Mouse (Mus musculus) neural tube, embryonic 12.5 days (tissue): Measurements from ENCODE around the gene Gon7. TPM values are rescaled to one million over a fixed set of nuclear protein-coding genes. Genes with fewer than 3 reads are reported as not detected.

Experiments used
- ATAC-seq: fragments of 200-750 bp; cut with Nextera tagmentation; 2 replicates; pipeline ENCODE4 v1.8.0; 2017; ENCODE audit warnings: low read depth, mild to moderate bottlenecking, moderate TSS enrichment, moderate library complexity; ENCODE audit not compliant: low FRiP score
- H3K27ac ChIP-seq: fragments of 300-500 bp; sonication (generic); 2 replicates; pipeline ENCODE4 v1.5.1; 2016
- H3K27me3 ChIP-seq: fragments of 300-500 bp; sonication (generic); replicated peaks from 2 replicates; pipeline ENCODE4 v1.6.1; 2016; ENCODE audit warnings: mild to moderate bottlenecking
- H3K36me3 ChIP-seq: fragments of 300-500 bp; sonication (generic); 2 replicates; pipeline ENCODE4 v1.6.1; 2016; ENCODE audit warnings: mild to moderate bottlenecking
- H3K4me1 ChIP-seq: fragments of 300-500 bp; sonication (generic); 2 replicates; pipeline ENCODE4 v1.6.1; 2016
- H3K4me2 ChIP-seq: fragments of 300-500 bp; sonication (generic); replicated peaks from 2 replicates; pipeline ENCODE4 v1.6.1; 2016; ENCODE audit warnings: mild to moderate bottlenecking
- H3K4me3 ChIP-seq: fragments of 300-500 bp; sonication (generic); 2 replicates; pipeline ENCODE4 v1.5.1; 2016
- H3K9ac ChIP-seq: fragments of 300-500 bp; sonication (generic); 2 replicates; pipeline ENCODE4 v1.6.1; 2016; ENCODE audit warnings: mild to moderate bottlenecking
- H3K9me3 ChIP-seq: fragments of 300-500 bp; sonication (generic); 2 replicates; pipeline ENCODE4 v1.6.1; 2016; ENCODE audit warnings: mild to moderate bottlenecking
- WGBS: fragments of 180-500 bp; shearing (Covaris S2); methylation state at CpG from one replicate; pipeline ENCODE4 v1.1.7; 2016; 5-methylcytosine and 5-hydroxymethylcytosine counted together
- polyA plus RNA-seq: library from polyadenylated mRNA; unstranded; fragments of >200 nt; fragmentation: Nextera tagmentation; extraction: Ambion mirVana; gene quantifications from 2 replicates; pipeline ENCODE4 v1.2.1, GENCODE M21; 2016

Gon7 gene
- polyA plus RNA-seq, 1 experiment from 2014 or later: 43.7 TPM

GRCm38 (mm10) chr12:102739096-102739495 lies 18.5 kb downstream of the Gon7 start:
- Histone ChIP-seq H3K36me3 (no peaks in the 10 kb centered on the region), H3K27me3 (no peaks in the 10 kb centered on the region), H3K27ac (no peak overlapping the region), H3K4me1 (peaks cover 12% of the 10 kb centered on the region), H3K9ac (no peak overlapping the region), H3K4me3 (no peak overlapping the region), H3K4me2 (no peak overlapping the region), H3K9me3 (no peaks in the 10 kb centered on the region)
- no peak for ATAC-seq
- 84% methylated on average over 5 of the region's 5 CpGs for WGBS

DNA sequence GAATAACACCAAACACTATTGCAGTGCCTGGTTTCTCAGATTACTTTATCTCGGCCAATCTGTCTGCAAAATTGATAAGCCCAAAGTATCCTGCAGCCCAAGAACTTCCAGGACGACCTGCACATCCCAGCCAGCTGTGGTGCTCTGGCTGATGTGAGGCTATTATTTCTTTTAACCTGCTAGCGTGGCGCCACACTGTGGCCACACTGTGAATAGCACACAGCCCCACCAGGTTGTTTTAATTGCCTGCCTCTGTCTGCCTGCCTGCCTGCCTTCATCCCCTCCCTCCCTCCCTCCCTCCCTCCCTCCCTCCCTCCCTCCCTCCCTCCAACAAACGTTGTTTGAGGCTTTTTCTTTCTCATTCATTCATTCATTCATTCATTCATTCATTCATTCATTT lies 24.2 kb downstream of the Gon7 start:
- H3K27ac ChIP-seq: no peak overlapping the region
- no peak overlapping the region for H3K4me2 ChIP-seq
- no peak overlapping the region for H3K4me3 ChIP-seq
- no peak for ATAC-seq
- no peaks in the 10 kb centered on the region for H3K27me3 ChIP-seq
- peaks cover 18% of the 10 kb centered on the region for H3K4me1 ChIP-seq
- 21% methylated on average over 4 of the region's 5 CpGs for WGBS
- H3K9me3 ChIP-seq: no peaks in the 10 kb centered on the region
- no peaks in the 10 kb centered on the region for H3K36me3 ChIP-seq
- H3K9ac ChIP-seq: no peak overlapping the region

DNA sequence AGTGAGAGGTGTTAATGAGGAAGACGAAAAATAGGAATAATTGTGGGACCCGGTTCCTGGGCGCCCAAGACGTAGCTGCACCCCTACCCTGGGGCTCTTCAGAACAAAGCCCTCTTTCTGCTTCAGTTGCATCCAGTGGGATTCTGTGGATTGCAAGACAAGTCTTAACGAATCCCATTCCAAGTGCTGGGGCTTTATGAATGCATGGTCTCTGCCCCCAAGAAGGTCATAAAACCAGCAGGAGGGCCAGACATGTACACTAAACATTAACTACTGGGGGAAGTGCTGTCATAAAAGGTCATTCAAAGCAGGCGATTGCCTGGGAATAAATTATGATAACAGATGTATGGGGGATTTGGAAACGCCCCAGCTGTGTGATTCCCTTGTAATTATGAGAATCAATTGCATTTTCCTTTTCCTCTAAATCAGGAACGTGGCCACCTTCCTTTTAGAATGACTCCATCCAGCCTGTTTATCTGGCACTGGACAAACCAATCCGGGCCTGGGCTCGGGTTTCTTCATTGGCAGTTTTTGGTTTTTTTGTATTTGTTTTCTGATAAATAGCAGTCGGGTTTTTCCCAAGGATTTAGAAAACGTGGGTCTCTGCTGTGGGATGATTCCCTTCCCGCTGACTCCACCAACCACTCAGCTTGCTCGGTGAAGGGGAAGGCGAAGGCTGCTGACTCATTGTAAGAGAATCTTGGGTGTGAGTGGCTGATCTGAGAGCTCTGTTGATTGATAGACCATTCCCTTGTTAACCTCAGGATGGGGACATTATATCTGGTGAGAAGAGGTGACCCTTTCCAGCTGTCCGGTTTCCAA lies 26.6 kb downstream of the Gon7 start:
- Histone ChIP-seq H3K4me3 (0 out of 2 replicates have a peak overlapping the region, but pooled peaks have one; percentile 7), H3K36me3 (no peaks in the 10 kb centered on the region)
- WGBS: 11% methylated on average over 16 of the region's 16 CpGs

DNA sequence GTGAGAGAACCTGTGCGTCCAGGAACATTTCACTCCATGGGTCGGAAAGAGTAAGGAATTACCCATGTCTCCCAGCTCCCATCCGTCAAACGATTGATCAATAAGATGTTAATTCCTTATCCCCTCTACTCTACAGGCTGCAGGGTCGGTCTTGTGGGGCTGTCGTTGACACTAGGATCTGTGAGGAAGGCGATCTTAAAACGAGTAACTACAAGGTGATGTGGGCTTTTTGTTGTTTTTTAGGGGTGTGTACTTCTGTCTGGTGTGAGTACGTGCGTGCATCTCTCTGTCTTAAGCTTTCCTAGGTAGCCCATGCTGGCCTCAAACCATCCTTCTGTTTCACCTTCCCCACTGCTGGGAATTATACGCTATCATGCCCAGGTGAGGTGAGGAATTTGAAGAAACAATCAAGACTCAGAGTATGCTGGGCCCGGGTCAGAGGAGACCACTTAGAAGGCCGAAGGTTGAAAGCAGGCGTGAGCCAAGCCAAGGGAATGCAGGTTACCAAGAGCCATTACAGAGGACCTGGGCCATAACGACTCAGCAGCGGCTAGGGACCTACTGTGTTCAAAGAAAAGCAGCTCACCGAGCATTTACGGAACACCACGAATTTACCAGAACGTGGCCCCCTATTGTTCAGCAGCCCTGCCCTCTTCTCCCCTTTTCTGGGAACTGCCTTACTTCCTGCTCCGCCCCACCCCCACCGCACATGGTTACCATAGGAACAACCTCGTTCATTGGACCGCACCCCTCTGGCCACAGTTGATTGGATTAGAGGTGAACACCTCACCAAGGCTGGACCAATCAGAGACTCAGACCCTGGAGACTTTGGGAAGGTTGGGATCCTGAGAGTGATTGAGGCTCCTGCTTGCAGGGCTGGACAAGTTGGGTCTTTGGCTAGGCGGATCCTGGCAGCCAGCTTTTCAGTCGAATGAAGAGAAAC lies 27.5 kb downstream of the Gon7 start:
- H3K27me3 ChIP-seq: no peaks in the 10 kb centered on the region
- peak overlapping the region; percentile 61 for H3K4me2 ChIP-seq
- H3K9ac ChIP-seq: peak overlapping the region; percentile 21; the same call in 1 of the 2 replicates
- no peaks in the 10 kb centered on the region for H3K9me3 ChIP-seq
- no peaks in the 10 kb centered on the region for H3K36me3 ChIP-seq
- WGBS: 20% methylated on average over 26 of the region's 26 CpGs
- peak; percentile 98 for ATAC-seq
- H3K27ac ChIP-seq: peak overlapping the region; percentile 82
- peaks cover 18% of the 10 kb centered on the region for H3K4me1 ChIP-seq
- peak overlapping the region; percentile 22; the same call in 1 of the 2 replicates for H3K4me3 ChIP-seq

More for the DNA sequence above, 26.6 kb downstream of the Gon7 start:
- H3K27ac ChIP-seq: peak overlapping the region; percentile 82
- H3K4me2 ChIP-seq: peak overlapping the region; percentile 61
- peaks cover 18% of the 10 kb centered on the region for H3K4me1 ChIP-seq
- peak; percentile 67 for ATAC-seq
- no peaks in the 10 kb centered on the region for H3K27me3 ChIP-seq
- peak overlapping the region; percentile 21; the same call in 1 of the 2 replicates for H3K9ac ChIP-seq
- no peaks in the 10 kb centered on the region for H3K9me3 ChIP-seq

DNA sequence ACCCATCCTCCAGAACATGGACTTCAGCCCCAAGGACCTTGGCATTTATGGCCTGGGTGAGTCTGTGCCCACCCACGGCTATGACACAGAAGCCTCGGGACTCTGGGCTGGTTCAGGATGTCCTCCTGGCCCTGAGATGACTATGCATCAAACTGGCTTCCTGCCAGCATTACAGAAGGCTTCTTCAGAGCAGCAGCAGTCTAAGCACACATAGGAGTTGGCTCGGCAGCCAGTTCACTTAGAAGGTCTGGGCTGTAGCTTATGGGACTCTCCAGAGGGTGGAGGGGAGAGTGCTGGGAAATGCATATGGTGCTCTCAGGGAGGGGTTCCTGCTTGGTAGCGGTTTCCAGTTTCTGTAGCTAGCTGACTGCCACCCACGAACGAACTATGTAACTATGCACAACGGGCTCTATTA lies 31.8 kb downstream of the Gon7 start:
- Histone ChIP-seq H3K36me3 (no peaks in the 10 kb centered on the region), H3K9ac (no peak overlapping the region), H3K27ac (no peak overlapping the region), H3K9me3 (no peaks in the 10 kb centered on the region), H3K4me3 (no peak overlapping the region), H3K27me3 (no peaks in the 10 kb centered on the region), H3K4me2 (no peak overlapping the region), H3K4me1 (peaks cover 7% of the 10 kb centered on the region)
- 83% methylated on average over 7 of the region's 7 CpGs for WGBS
- no peak for ATAC-seq

GRCm38 (mm10) chr12:102725146-102725545 lies 32.5 kb downstream of the Gon7 start:
- WGBS: 97% methylated on average over 6 of the region's 6 CpGs
- Histone ChIP-seq H3K4me1 (peaks cover 3% of the 10 kb centered on the region), H3K36me3 (no peaks in the 10 kb centered on the region), H3K4me2 (no peak overlapping the region), H3K9me3 (no peaks in the 10 kb centered on the region), H3K27me3 (no peaks in the 10 kb centered on the region), H3K4me3 (no peak overlapping the region), H3K9ac (no peak overlapping the region), H3K27ac (no peak overlapping the region)
- no peak for ATAC-seq

GRCm38 (mm10) chr12:102723861-102724260 lies 33.7 kb downstream of the Gon7 start:
- Histone ChIP-seq H3K27me3 (no peaks in the 10 kb centered on the region), H3K4me2 (no peak overlapping the region), H3K36me3 (no peaks in the 10 kb centered on the region), H3K4me3 (no peak overlapping the region), H3K9me3 (no peaks in the 10 kb centered on the region), H3K27ac (no peak overlapping the region), H3K4me1 (no peaks in the 10 kb centered on the region), H3K9ac (no peak overlapping the region)
- no peak for ATAC-seq
- WGBS: 84% methylated on average over 6 of the region's 6 CpGs

- no peak for ATAC-seq
- Histone ChIP-seq H3K9ac (no peak overlapping the region), H3K4me1 (no peaks in the 10 kb centered on the region), H3K36me3 (no peaks in the 10 kb centered on the region), H3K9me3 (no peaks in the 10 kb centered on the region), H3K4me3 (no peak overlapping the region), H3K27me3 (no peaks in the 10 kb centered on the region), H3K4me2 (no peak overlapping the region), H3K27ac (no peak overlapping the region)
- WGBS: 75% methylated on average over 8 of the region's 8 CpGs
These were observed 34.6 kb downstream of the Gon7 start for GRCm38 (mm10) chr12:102722966-102723365.

DNA sequence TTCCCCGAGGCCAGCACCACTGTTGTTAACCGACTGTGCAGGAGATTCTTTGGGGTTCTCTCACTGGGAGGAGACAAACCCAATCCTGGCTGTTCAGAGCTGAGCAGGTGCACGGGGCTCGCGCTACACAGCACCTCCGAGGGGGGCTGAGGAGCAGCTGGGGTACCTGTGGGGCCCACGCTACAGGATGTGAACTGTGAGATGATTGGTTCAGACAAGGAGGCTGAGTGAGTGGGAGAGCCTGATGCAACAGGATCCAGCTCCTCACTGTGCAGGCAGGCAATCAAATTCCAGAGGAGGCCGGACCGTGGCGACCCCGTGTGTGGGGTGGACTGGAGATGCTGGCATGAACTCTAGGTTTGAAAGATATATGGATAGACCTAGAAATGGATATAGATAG lies 35.2 kb downstream of the Gon7 start:
- H3K4me3 ChIP-seq: no peak overlapping the region
- no peak for ATAC-seq
- no peak overlapping the region for H3K4me2 ChIP-seq
- no peaks in the 10 kb centered on the region for H3K4me1 ChIP-seq
- H3K27me3 ChIP-seq: no peaks in the 10 kb centered on the region
- WGBS: 52% methylated on average over 11 of the region's 11 CpGs
- H3K9me3 ChIP-seq: no peaks in the 10 kb centered on the region
- H3K36me3 ChIP-seq: no peaks in the 10 kb centered on the region
- no peak overlapping the region for H3K27ac ChIP-seq
- no peak overlapping the region for H3K9ac ChIP-seq

DNA sequence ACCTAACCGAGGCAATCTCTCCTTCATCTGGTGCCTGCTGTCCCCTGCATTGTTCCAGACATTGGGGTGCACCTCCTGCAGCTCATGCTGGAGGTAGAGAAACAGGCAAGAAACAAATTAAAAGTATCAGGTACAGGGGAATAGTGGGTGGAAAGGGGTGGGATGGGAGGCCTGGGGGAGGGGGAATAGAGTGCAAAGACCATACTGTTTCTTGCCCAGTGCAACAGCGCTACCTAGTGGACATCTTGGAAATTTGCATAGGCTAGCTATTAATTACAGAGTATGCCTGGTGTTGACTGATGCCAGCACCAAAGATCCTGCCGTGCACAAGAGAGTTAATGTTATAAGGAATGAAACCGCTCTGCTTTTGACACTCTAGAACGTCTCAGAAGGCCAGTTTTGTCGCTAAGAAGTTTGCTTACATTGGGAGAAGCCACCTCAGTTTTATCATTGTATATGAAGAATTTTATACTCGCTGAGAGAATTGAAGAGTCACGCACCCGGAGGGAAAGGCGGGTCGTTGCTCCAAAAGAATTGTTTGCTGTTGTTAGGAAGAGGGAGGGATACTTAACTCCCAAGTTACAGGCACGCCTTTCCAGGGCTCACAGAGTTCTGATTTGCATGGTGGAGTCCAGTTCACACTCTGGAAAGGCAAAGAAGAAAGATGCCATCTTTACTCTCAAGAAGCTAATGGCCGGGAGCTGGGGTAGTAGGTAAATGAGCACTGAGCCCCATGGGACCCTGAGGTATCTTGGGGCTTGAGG lies 37.9 kb downstream of the Gon7 start:
- Histone ChIP-seq H3K4me1 (no peaks in the 10 kb centered on the region), H3K4me2 (no peak overlapping the region), H3K27me3 (no peaks in the 10 kb centered on the region), H3K36me3 (no peaks in the 10 kb centered on the region), H3K4me3 (no peak overlapping the region), H3K27ac (no peak overlapping the region), H3K9ac (no peak overlapping the region), H3K9me3 (no peaks in the 10 kb centered on the region)
- peak; percentile 50; the same call in 1 of the 2 replicates for ATAC-seq
- 33% methylated on average over 13 of the region's 13 CpGs for WGBS

DNA sequence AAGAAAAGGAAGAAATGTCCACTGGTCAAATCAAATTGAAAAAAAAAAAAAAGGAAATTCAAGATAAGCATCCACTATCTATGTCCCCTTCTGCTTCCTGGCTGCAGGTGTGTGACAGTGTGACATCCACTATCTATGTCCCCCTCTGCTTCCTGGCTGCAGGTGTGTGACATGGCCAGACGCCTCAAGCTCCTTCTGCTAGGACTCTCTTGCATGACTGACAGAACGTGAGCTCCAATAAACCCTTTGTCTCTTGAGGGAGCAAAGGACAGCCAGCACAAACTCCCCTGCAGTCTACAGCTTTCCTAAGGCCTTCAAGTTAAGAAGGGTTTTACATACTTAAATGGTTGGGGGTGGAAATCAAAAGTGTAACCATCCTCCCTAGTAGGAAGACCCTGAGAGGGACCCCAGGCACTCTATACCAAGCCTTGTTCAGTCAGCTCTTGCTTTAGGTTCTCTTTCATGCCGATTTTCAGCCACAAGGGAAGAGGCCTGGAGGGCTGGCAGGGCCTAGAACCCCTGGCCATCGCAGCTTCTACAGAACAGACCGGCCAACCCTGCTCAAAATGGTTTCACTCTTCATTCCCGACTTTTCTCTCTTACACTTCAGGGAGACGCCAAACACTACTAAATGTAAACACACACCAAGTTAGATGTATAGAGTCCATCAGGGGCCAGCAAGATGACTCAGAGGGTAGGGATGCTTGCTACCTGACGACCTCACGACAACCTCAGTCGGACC lies 42.8 kb downstream of the Gon7 start:
- Histone ChIP-seq H3K4me1 (no peaks in the 10 kb centered on the region), H3K27ac (no peak overlapping the region), H3K4me2 (no peak overlapping the region), H3K9me3 (no peaks in the 10 kb centered on the region), H3K9ac (no peak overlapping the region), H3K4me3 (no peak overlapping the region), H3K36me3 (no peaks in the 10 kb centered on the region), H3K27me3 (no peaks in the 10 kb centered on the region)
- ATAC-seq: no peak
- 82% methylated on average over 10 of the region's 10 CpGs for WGBS
